Mouse (Mus musculus): ENCODE data around the gene St3gal6.

DNA sequence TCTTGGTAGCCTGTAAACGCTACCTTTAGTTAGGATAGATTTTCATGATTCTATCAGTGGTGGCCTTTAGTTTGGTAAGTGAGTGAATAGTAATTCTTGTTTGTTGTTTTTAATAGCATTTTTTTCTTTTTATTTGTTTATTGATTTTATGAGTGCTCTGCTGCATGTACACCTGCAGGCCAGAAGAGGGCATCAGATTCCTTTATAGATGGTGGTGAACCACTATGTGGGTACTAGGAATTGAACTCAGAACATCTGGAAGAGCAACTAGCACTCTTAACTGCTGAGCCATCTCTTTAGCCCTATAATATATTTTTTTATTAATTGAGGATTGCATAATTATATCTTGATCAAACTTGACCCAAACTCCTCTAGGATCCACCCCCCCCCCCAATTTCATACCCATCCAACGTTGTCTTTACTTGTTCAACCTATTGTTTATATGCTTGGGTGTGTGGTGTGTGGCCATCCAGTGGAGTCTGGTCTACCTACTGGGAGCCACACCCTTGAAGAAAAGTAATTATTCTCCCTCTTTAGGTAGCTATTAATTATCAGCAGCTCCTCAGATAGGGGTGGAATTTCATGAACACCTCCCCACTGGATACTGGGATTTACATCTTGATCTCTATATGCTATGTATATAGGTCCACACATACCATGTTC, 62.1 kb downstream of the St3gal6 start:
- TF ChIP-seq POLR2A (IDR thresholded peaks at IDR 0.05; ENCODE audit: control insufficient read depth in 1 of 2, insufficient read depth in 1 of 2, low read depth in 1 of 2, low read length in 2 of 2, poor library complexity in 1 of 2): no peak
- TF ChIP-seq MEF2A (IDR thresholded peaks at IDR 0.05; ENCODE audit: extremely low read depth, insufficient replicate concordance, low read depth, low read length, poor library complexity, severe bottlenecking): no peak

All from MEL (cell line).